Mouse (Mus musculus) kidney, adult 9 months (tissue): ENCODE measurements around the gene Traf3ip2.

Experiments
- DNase-seq: peaks from one replicate; pipeline ENCODE4 v3.0.0; 2022

The Traf3ip2 gene

GRCm38 (mm10) chr10:39601068-39601467, 11.7 kb upstream of the Traf3ip2 start:
- no peak for DNase-seq

- DNase-seq, result no peak
Measured at GRCm38 (mm10) chr10:39606434-39606833, 6.3 kb upstream of the Traf3ip2 start.

- DNase-seq, result no peak
Measured at GRCm38 (mm10) chr10:39611234-39611633, 1.5 kb upstream of the Traf3ip2 start.

GRCm38 (mm10) chr10:39612131-39612530, 603 bp upstream of the Traf3ip2 start:
- no peak for DNase-seq

GRCm38 (mm10) chr10:39612989-39613831, 476 bp downstream of the Traf3ip2 start:
- DNase-seq, result peak; percentile 92

- peak; percentile 18 for DNase-seq
Measured at GRCm38 (mm10) chr10:39613973-39614372, 1.2 kb downstream of the Traf3ip2 start.

- peak; percentile 47 for DNase-seq
Measured at GRCm38 (mm10) chr10:39614676-39615075, 1.9 kb downstream of the Traf3ip2 start.

- peak; percentile 15 for DNase-seq
Measured at GRCm38 (mm10) chr10:39615531-39616229, 2.9 kb downstream of the Traf3ip2 start.

- DNase-seq, result no peak
Measured at GRCm38 (mm10) chr10:39616230-39616590, 3.5 kb downstream of the Traf3ip2 start.

GRCm38 (mm10) chr10:39616626-39617025, 3.9 kb downstream of the Traf3ip2 start:
- DNase-seq, result peak; percentile 62

GRCm38 (mm10) chr10:39618431-39618830, 5.7 kb downstream of the Traf3ip2 start:
- DNase-seq, result no peak

- no peak for DNase-seq
Measured at GRCm38 (mm10) chr10:39620626-39621025, 7.9 kb downstream of the Traf3ip2 start.

GRCm38 (mm10) chr10:39623806-39624205, 11.1 kb downstream of the Traf3ip2 start:
- DNase-seq, result peak; percentile 20

GRCm38 (mm10) chr10:39624837-39625625, 12.3 kb downstream of the Traf3ip2 start:
- peak; percentile 37 for DNase-seq

GRCm38 (mm10) chr10:39625626-39626260, 13.0 kb downstream of the Traf3ip2 start:
- peak; percentile 90 for DNase-seq

- DNase-seq, result no peak
Measured at GRCm38 (mm10) chr10:39626376-39626775, 13.6 kb downstream of the Traf3ip2 start.

GRCm38 (mm10) chr10:39628799-39629517, 16.2 kb downstream of the Traf3ip2 start:
- peak; percentile 28 for DNase-seq

- peak; percentile 46 for DNase-seq
Measured at GRCm38 (mm10) chr10:39629746-39630552, 17.2 kb downstream of the Traf3ip2 start.

- DNase-seq, result no peak
Measured at GRCm38 (mm10) chr10:39630811-39631210, 18.1 kb downstream of the Traf3ip2 start.

- peak; percentile 20 for DNase-seq
Measured at GRCm38 (mm10) chr10:39631627-39632026, 18.9 kb downstream of the Traf3ip2 start.

- DNase-seq, result no peak
Measured at GRCm38 (mm10) chr10:39633379-39633778, 20.6 kb downstream of the Traf3ip2 start.
